Mouse (Mus musculus): ENCODE measurements around the gene Rit1.
A peak's percentile ranks its signal among the peaks of the same experiment; 100 is the strongest.
"Not testable (repeated sequence)": the region's sequence is repeated elsewhere in the genome, so short reads cannot be mapped to it uniquely, and the experiment has no call there.

Gene Rit1

GRCm38 (mm10) chr3:88740147-88740546 lies 23.5 kb downstream of the Rit1 start:
- DNase-seq = no peak

DNA sequence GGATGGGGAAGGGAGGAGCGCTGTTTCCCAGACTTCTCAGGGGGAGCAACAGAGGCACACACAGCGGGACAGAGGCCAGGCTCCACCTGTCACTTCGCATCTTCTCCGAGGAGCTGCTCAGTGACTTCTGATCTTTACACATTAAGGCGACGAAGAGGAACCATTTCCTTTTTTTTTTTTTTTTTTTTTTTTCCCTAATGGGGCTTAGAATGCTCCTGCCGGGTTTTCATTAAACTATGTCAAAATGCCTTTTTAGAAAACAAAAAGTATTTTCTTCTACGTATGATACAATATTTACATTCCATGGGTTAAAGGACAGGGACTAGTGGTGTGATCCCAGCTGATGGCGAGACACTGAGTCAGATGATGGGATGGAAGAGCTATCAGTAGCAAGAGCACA lies 28.9 kb downstream of the Rit1 start:
- no peak for DNase-seq

DNA sequence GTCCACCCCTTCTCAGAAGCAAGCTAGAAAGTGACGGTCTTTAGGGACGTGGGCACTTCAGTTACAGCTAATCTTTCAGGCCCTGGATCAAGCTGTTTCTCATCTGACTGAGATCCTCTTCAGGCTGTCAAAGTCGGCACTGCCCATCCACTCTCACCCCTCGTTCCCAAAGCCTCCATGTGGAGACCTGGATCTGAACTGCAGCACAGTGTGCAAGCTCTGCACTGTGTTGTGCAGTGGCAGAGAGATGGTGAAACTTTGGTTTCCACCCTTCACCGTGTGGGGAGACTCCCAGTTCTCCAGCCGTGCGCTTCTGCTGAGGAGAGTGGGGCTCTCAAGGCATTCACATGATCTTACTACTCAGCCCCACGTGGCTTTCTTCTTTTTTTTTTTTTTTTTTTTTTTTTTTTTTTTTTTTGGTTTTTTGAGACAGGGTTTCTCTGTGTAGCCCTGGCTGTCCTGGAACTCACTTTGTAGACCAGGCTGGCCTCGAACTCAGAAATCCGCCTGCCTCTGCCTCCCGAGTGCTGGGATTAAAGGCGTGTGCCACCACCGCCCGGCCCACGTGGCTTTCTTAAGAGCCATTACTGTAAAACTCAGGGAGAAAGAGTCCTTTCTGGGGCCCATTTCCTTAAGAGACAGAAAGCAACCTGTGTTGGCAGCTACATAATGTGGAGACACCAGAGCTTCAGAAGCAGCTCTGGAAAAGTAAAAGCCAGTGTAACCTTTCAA lies 29.7 kb downstream of the Rit1 start:
- no peak for DNase-seq

- DNase-seq = no peak
Observed at GRCm38 (mm10) chr3:88746871-88747231, 30.2 kb downstream of the Rit1 start.

DNA sequence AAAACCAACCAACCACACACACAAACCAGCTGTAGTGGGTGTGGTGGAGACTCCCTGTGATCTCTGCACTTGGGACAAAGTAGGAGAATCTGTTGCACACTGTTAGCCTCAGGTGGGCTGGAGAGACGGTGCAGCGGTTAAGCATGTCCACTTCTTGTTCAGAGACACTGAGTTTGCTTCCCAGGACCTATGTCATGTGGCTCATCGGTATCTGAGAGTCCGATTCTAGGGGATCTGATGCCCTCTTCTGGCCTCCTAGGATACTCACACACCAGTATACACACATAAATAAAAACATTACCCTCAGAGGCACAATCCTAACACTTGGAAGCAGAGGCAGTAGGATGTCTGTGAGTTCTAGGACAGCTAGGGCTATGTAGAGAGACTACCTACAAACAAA lies 37.6 kb downstream of the Rit1 start:
- no peak for DNase-seq

GRCm38 (mm10) chr3:88755541-88755940 lies 38.9 kb downstream of the Rit1 start:
- DNase-seq = no peak

DNA sequence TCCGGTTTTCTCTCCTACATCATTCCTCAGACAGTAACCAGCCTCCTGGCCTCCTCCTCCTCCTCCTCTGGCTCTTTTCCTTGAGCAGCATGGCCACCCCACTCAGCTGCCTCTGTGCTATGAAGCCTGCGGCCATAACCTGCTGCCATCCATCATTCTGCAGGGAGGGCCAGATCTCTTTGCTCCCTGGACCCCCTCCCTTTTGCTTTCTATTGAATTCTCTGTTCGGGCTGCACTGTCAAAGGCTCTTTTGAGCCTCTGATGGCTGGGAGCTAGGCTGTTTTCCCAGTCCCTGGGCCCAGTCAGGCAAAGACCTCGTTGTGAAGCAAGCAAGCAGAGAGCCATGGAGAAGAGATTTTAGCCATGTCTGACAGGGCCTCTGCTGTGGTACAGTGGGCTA lies 39.6 kb downstream of the Rit1 start:
- DNase-seq = no peak

DNA sequence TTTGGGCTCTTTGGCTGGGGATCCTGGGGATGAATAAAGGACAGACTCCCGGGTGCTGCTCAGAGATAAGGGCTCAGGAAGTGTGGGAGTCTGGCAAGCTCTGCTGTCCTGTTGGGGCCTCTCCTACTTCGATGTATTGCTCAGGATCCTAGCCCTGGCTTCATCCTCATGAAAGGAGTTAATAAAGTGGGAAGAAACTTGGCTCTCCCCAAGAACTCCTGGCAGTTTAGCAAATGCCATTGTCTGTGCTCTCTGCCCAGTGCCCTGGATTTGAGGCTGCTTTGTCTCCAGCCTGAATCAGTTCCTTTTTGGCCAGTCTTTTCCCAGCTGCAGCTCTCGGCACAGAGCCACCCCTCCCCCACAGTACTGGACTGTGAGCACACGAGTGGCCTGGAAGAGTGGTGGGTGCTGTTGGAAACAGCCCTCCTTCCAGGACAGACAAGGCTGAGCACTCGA lies 41.4 kb downstream of the Rit1 start:
- no peak for DNase-seq

- DNase-seq = no peak
Observed at GRCm38 (mm10) chr3:88761619-88762018, 45.0 kb downstream of the Rit1 start.

GRCm38 (mm10) chr3:88762401-88762831 lies 45.8 kb downstream of the Rit1 start:
- no peak for DNase-seq

DNA sequence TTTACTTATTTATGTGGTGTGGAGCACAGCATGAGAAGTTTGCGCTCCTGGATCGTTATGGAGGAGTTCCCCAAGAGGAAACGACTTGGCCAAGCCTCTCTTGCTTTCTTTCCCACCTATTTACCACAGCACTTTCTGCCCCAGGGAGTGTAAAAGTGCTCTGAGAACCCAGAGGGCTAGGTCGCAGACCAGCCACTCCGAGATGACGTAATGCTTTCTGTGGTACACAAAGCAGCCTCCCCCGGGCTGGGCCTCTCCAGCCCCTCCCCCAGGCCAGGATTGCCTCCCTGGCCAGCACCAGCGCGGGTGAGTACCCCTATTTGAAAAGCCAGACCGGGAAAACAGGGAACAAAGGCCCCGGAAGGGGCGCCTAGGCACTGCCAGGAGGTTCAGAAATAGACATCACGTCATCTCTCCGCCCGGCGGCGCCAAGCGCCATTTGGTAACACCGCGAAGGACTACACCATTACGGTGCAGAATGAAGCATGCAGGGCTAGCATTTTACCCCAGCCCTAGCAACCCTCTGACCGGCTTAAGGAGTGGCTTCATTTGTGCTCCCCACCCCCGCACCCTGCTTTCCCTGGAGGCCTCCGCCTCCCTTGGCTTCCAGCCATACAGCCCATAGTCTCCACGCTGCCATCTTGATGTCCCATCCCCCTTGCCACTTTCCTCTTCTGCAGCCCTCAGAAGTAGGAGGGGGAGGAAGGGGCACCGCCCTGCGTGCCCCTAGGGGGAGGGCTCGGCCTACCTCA lies 54.7 kb downstream of the Rit1 start:
- DNase-seq = peak; percentile 25 to 26

DNA sequence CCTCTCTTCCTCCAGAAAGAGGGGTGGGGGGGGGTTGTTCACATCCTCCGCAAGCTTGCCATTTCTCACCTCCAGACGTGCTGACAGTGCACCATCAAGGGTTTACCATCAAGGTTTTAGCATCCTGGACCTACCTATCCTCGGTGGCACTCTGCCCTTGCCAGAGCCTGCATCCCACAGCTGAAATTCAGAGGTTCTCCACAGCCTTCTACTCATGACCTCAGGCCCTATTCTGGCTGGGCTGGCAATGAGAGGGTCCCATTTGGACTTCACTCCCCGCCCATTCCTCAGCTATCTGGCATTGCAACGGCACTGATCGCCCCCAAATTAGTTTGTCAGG lies 55.3 kb downstream of the Rit1 start:
- not testable (repeated sequence) for DNase-seq

- DNase-seq = peak; percentile 86 to 88
Observed at GRCm38 (mm10) chr3:88772399-88772798, 55.8 kb downstream of the Rit1 start.

DNA sequence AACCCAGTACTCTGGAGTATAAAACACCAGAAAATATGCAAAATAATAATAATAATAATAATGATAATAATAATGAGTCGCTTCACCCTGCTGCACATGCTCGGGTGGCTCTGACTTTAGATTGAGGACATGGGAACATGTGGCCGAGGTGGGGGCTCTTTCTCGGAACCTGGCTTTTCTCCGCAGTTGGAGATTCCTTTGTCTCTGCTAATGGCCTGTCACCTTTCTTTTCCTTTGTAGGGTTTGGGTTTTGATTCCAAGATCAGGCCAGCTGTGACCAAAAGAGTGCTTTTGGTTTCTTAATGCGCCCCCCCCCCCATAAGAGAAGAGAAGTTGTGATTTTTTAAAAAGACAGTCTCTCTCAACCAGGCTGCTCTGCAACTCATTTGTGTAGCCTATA lies 56.5 kb downstream of the Rit1 start:
- not testable (repeated sequence) for DNase-seq

GRCm38 (mm10) chr3:88774939-88775841 lies 58.6 kb downstream of the Rit1 start, which contains the start of gene Syt11:
TSS of gene Syt11 (minus strand) at chr3:88775164.
- DNase-seq = peak in 1 of 2 experiments; percentile 35

All from spleen, adult 18-20 months (tissue).